Mouse (Mus musculus): ENCODE measurements around the gene Pax5.
"Not testable (repeated sequence)": the region's sequence is repeated elsewhere in the genome, so short reads cannot be mapped to it uniquely, and the experiment has no call there.

Gene Pax5

DNA sequence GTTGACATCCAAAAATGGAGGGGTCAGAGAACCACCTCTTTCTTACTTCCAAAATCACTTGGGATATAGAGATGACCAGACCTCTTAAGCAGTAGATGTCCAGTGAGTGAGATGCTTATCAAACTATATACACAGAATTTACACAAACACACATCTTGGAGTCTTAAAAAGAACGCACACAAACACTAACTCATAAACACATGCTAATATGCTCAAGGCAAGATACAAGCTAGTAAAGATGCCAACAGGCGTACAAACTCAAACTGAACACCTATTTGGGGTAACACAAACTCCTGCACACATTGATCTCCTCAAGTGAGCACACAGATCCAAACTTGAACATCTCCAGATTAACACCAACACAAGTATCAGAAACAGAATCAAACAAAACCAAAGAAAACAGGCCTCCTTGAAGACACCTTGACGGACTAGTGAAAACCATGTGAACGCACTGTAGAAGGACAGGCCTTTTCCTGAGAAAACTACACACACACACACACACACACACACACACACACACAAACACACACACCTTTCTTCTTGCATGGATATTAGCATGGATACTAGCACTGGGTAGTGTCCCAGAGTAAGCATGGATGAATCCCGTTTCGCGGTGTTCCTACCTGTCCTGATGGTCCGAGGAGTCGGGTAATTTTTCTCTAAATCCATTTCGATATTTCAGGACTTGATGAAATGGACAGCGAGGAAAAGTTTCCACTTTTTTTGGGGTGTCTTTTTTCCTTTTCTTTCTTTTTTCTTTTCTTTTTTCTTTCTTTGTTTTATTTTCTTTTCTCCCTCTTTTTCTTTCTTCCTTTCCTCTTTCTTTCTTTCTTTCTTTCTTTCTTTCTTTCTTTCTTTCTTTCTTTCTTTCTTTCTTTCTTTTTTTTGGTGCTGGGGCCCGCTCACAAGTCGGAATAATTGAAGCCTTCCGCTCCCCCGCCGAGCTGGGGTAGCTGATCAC is at the start of gene Pax5:
Gene Pax5 (minus strand): TSS at position 748 of the 961 bp plus-strand sequence.
- no peak for DNase-seq (ENCODE audit: low spot score)

DNA sequence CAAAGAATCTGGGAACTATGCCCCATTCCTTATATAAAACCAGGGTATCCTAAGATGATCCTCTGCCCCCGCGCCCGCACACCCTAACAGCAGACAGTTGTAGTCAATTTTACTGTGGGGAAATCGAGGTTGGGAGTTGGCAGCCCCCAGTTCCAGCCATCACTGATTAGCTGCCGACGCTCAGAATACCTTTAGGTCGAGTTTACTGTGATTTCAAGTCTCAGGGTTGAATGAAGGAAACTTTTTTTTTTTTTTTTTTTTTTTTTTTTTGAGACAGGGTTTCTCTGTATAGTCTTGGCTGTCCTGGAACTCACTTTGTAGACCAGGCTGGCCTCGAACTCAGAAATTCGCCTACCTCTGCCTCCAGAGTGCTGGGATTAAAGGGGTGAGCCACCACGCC is 46.8 kb upstream of the Pax5 start:
- DNase-seq (ENCODE audit: low spot score): not testable (repeated sequence)

GRCm38 (mm10) chr4:44756134-44756951 is 46.1 kb upstream of the Pax5 start:
- peak; percentile 97 for DNase-seq (ENCODE audit: low spot score)

DNA sequence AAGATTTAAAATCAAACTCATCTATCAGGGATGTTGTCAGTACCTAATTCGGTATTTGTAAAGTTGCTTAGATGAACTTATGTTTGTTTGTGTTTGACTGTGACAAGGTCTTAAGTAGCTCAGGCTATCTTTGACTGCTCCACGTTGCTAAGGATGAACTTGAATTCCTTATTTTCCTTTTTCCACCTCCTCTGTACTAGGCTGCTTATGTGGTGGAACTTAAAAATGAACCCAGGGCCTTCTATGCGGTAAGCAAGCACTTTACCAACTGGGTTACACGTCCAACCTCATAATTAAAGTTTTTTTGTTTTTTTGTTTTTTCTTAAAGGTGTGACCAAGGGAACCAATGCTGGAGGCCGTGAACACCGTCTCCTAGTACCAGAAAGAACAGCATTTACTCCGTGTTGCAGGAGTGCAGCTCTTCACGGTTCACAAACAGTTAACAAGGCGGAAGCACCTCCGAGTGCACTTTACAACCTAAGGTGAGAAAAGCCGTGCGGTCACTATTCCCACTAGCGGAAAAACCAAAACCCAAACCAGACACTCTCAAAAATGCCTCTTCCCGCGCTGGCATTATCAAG is 45.4 kb upstream of the Pax5 start, which contains the start of gene Zcchc7:
Gene Zcchc7 (plus strand): TSS at position 325 of the 581 bp plus-strand sequence.
- no peak for DNase-seq (ENCODE audit: low spot score)

- no peak for DNase-seq (ENCODE audit: low spot score)
These were observed 30.2 kb upstream of the Pax5 start for GRCm38 (mm10) chr4:44740471-44740870.

- DNase-seq (ENCODE audit: low spot score): no peak
These were observed 10.9 kb upstream of the Pax5 start for GRCm38 (mm10) chr4:44721237-44721636.

DNA sequence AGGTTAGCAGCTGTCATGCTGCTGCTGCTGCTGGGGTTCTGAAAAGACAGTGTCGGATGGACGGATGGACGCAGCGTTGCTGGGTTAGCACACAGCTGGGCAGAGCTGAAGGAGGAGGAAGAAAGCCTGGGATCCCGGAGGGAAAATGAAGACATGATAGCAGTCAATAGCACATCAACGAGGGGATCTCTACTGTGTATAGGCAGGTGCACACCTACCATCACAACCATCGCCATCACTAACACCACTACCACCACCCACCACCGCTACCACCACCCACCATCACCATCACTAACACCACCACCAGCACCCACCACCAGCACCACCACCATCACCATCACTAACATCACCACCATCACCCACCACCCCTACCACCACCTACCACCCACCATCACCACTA is 9.8 kb upstream of the Pax5 start:
- DNase-seq (ENCODE audit: low spot score): no peak

GRCm38 (mm10) chr4:44717676-44718075 is 7.4 kb upstream of the Pax5 start:
- no peak for DNase-seq (ENCODE audit: low spot score)

DNA sequence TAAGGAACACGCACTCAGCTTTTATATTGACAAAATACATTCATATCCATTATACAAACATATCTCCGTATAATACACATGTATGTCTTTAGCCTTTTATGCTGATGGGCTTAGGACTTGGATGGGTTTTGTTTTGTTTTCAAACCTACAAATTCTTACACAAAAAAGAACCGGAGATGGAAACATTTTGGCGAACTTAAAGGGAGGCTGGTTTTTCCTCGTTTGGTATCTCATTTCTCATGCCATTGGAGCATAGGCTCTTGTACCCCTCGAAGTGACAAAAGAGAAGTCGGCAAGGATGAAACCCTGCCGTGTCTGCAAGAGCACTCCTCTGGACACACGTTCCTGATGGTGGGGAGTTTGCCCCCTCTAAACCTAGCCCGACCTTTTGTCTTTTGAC is 6.1 kb upstream of the Pax5 start:
- DNase-seq (ENCODE audit: low spot score): no peak

DNA sequence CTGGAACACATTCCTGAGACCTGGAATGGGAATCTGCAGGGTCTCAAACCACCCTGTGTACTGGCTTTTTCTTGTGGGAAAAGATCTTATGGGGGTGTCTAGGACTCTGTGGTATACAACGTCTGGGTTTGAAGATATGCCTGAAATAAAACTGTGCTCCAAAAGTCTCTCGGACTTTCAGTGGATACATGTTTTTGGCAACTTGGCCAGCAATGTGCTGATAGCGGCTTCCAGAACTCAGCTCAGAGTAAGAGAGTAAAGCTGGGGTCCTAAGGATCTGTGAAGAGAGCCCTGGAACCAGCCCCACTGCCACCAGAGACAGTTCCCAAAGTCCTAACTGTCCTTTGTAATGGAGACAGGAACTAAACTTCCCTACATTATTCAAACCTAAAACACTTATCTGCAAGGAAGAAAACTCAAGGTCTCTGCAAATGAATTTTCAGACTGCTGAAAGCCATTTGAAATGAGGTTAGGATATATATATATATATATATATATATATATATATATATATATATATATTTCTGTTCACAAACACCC is 5.4 kb upstream of the Pax5 start:
- no peak for DNase-seq (ENCODE audit: low spot score)

DNA sequence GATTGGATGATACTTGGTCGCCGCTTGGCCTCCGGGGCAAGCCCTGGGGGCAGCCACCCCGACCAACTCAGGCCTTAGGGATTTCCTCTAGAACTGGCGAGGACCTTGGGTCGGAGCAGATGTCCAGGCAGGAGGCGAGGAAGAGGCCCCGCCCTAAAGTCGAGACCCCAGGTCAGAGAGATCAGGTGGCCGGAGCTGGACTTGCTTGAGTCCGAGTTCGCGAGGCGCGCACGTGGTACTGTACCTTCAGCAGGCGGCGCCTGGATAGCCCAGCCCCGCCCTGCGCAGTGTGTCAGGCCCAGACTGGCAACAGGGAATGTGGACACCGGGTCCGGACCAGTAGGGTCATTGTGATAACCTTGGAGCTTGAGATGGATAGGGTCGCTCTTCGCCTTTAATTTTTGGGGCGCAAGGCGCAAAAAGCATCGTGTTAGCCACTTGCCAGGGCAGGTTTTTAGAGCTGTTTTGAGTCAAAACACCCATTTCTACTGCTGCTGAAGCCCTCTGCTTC is 3.9 kb upstream of the Pax5 start:
- DNase-seq (ENCODE audit: low spot score): no peak

GRCm38 (mm10) chr4:44713554-44714051 is 3.3 kb upstream of the Pax5 start:
- DNase-seq (ENCODE audit: low spot score): no peak

DNA sequence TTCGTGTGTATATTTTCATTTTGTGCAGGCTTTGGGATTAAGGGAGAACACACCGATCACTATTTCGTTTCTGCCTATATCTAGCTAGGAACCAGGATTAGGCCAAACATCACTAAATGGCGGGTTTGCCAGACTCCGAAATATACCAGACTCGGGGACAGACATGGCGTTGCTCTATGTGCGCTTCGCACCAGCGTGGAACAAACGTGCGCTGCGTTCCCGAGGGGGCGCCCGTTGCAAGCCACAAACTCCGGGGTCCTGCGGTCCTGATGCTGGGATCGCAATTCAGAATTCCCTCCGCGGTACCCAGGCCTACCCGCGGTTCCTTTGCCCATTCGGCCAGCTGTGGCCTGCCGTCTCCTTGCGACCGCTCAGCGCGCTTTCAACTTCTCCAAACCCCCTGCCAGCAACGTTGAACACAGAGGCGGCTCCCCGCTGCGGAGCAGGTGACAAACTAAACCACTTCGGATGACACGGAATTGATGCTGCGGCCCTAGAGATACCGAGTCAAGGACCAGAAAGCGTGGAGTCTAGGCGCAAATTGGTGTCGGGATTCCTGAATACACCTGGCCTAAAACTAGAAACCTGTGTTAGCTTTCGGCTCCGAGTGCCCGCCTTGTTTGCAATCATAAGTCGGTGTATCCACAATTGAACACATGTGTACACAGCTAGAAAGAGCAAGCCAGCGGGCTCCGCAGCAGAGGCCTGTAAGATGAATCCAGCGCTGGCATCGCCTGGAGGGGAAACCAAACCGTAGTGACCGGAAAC is 2.7 kb upstream of the Pax5 start:
- DNase-seq (ENCODE audit: low spot score): no peak

GRCm38 (mm10) chr4:44712051-44712700 is 1.9 kb upstream of the Pax5 start:
- no peak for DNase-seq (ENCODE audit: low spot score)

DNA sequence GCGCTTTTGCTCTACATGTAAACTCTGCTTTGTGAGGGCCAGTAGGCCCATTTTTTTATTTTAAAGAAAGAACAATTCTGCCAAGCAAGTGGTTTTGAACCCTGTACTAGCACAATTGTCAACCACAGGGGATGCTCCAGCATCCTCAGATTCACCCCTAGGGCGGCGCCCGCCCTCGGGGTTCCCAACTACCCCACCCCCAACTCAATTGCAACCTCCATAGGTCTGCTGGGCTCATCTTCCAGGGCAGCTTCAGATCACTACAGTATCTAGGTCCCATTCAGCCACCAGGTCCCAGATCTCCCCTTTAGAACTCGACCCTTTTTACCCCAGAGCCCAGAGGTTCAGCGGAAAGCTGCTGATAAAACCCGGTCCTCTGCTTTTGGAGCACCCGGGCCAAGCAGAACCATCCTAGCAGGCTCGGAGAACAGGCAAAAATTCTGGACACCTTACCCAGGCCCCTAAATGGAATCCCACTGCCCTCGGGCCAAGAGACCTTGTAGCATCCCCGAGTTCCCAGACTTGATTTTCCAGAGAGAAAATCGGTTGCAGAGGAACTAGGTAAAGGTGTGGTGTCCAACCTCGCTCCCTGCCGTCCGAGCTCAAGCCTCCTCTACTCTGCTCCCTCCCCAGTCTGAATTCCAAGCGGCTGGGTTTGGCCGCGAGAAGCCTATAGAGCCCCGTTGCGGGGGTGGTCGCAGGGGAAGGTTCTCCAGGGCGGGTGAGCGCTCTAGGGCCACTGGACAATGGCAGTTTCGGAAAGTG is 1.0 kb upstream of the Pax5 start:
- no peak for DNase-seq (ENCODE audit: low spot score)

DNA sequence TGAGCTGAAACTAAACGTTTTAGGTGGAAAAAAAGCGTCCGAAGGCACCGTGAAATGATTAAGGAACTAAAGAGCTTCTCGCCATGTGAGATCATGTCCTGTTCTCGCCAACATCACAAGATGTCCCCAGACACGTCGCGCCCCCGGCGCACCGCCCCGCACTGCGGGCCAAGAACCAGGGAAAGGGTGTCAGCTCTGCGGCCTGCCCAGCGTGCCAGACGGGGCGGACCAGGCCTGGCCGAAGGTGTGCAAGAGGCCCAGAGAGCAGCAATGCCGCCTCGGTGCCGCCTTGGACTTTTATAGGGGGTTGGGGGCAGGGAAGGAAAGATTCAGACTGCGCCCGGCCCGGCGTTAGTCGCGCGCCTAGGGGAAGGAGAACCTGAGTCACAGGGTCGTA is 412 bp upstream of the Pax5 start:
- no peak for DNase-seq (ENCODE audit: low spot score)

DNA sequence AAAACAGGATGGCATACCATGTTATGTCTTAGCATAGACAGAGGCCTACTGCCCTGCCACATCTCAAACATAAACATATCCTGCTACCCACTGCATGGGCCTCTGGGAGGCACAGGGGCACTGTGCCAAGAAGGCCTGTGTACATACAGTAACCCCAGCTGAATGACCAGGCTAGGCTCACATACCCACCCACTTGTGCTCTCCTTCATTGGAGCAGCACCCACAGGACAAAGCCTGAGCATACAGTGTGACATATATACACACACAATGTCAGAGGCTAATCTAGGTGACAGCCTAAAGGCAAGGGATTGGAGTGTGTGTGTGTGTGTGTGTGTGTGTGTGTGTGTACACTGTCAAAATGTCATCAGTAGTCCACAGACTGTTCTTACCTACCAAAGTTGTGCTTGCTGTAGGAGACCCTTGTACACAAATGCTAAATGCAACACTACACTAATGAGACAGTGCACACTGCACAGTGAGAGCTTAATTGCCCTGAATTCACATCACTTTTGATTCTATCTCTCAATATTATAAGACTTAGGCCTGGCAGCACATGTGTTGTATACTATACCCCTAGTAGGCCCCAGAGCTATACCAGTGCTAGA is 1.1 kb downstream of the Pax5 start:
- DNase-seq (ENCODE audit: low spot score): no peak

DNA sequence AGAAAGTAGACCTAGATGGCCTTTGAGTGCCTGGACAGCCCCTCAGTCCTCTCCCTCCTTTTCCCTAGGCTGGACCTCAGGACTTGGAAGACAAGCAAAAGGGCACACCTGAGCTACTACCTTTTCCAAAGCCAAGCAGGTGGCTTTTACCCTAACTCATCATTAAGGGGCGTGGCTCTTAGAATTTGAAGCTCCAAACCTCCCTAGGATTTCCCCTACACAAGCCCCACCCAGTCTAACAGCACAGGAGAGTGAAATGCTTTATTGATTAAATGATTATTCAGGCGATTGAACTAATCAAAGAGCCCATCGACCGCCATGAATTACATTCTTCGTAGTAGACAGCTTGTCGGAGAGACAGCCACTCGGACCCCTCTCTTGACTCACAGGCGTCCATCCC is 2.0 kb downstream of the Pax5 start:
- no peak for DNase-seq (ENCODE audit: low spot score)

GRCm38 (mm10) chr4:44706865-44707264 is 3.4 kb downstream of the Pax5 start:
- no peak for DNase-seq (ENCODE audit: low spot score)

Measured in lung, postnatal 25 days (tissue).